Mouse (Mus musculus): ENCODE measurements around the gene Swi5.
A peak's percentile ranks its signal among the peaks of the same experiment; 100 is the strongest.

Gene Swi5

DNA sequence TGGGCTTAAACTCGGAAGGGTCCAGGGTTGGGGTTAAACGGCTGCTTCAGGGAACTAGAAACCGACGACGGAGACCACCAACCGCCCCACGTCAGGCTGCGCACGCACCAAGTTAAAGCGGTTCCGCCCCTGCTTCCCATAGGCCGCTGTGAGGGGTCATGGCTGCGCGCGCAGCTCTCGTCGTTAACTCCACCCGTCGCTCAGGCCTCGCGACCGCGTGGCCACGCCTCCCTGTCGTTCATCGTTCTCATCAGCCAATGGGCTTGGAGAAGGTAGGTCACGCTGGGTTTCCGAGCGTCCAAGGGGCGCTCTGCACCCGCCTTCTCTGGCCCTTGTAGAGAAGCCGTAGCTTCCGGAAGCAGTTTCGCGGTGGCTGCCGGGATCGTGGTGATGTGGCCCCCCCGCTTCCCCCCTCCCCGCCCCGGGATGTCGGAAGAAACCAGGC lies at the start of gene Swi5:
Gene Swi5, minus strand, starts transcription at position 153 of the 445 bp plus-strand sequence.
- DNase-seq (ENCODE audit: low read depth in 1 of 2, low spot score in 2 of 2) = peak; percentile 88

DNA sequence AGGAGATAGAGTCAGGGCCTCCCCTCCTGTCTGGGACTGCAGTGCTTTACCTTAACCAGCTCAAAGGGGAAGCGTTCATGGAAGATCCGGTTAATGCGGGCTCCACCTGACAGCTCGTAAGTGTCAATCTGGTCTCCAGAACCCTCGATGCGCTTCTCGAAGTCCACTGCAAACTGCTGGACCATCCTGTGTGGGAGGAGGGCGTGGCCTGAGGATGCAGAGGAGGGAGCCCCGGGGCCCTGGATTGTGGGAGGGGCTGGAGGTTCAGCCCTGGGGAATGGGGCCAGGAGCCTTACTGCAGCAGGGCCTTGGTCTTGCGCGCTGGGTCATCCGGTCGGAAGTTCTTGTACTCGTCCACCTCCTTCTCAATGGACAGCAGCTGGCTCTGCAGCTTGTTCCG lies 48.0 kb upstream of the Swi5 start:
- no peak for DNase-seq (ENCODE audit: low read depth in 1 of 2, low spot score in 2 of 2)

DNA sequence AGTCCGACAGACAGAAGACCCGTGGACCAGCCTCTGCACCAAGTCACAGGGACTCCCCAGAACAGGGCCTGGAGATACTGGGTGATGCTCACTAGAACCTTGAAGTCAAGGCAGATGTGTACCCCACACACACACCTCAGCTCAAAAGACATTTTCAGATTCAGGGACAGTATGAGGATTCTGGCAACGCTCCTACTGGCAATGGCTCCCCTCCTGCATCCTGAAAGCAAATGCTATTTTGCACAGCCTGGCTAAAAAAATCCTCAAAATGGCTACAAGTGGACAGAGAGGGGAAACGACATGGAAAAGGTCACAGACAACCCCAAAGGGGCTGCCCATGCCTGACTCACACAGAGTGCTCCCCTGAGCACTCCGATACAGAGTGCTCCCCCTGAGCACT lies 44.3 kb upstream of the Swi5 start:
- DNase-seq (ENCODE audit: low read depth in 1 of 2, low spot score in 2 of 2) = no peak

DNA sequence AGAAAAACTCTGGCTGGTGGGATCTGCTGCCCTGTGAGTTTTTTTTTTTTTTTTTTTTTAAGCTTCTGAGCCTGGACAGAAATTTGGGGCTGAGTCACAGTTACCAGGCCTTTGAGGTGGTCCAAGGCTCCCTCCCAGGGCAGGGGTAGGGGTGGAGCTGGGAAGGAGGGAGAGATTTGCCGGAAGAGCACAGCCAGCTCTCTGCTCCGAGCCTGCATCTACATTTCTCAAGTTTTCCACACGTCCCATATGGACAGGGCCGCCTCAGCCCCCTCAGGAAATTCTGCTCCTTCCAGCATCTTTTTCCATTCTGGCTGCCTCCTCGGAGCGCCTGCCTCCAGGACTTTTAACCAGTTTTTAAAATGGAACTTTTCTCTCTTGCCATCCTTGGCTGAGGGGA lies 41.7 kb upstream of the Swi5 start:
- no peak for DNase-seq (ENCODE audit: low read depth in 1 of 2, low spot score in 2 of 2)

DNA sequence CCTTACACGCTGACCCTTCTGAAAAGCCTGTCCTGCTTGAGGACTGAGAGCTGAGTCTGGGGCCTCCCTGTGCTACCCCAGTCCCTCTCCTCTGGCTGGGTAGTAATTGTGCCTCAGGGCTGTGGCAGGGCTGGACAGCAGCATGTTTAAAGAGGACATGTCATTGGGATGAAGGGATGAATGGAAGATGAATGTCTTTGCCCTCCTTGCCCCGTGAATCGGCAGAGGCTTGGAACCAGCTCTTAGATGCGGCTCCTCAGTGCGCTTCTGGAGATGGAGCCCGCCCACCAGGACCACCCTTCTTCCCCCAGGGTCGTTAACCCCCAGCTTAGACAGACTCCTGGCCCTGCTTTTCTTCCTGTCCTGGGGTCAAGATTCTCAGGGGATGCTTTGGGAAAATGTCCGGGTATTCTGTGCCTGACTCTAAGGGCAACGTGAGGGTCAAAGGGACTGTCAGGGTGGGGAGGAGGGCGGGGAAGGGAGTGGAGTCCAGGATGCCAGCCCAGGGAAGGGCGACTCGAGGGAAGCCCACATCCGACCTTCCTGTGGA lies 41.1 kb upstream of the Swi5 start:
- DNase-seq (ENCODE audit: low read depth in 1 of 2, low spot score in 2 of 2) = no peak

DNA sequence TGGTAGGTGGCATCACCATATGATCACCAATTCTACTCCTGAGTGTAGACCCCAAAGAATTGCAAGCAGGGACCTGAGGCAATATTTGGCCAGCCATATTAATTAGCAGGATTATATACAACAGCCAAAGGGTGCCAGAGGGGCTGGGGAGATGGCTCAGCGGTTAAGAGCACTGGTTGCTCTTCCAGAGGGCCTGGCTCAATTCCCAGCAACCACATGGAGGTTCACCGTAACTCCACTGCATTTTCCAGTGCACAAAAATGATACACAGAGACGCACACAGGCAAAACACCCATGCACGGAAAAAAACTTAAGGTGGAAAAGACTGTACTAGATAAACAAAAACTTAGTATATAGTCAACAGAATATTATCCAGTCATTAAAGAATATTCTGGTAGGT lies 39.3 kb upstream of the Swi5 start:
- DNase-seq (ENCODE audit: low read depth in 1 of 2, low spot score in 2 of 2) = no peak

DNA sequence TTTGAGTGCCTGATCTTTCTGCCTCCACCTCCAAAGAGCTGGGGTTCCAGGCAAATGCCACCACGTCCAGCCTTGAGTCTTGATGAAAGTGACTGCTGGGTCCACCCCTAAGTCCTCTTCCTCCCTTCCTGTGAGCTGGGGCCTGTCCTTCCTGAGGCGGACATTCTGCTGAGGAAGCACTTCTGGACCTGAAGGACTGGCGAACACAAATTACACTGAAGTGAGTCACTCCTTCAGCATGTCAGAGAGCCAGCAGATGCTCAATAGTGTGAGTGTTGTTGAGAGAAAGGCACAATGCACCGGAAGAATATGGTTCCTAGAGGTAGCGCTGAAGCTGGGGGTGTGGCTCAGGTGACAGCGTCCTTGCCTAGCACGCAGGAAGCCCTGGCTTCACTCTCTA lies 37.5 kb upstream of the Swi5 start:
- DNase-seq (ENCODE audit: low read depth in 1 of 2, low spot score in 2 of 2) = no peak

DNA sequence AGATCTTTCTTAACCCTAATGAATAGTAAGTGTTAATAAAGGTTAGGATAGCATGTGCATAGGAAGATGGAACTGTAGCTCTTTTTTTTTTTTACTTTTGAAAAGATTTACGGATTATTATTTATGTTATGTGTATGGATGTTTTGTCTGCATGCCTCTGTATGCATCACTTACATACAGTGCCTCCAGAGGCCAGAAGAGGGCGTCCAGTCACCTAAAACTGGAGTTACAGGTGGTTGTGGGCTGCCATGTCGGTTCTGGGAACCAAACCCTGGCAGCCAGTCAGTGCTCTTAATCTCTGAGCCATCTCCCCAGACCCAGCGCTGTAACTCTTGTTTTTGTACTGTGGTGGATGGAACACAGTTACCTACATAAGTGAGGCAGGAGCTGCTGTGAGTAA lies 36.4 kb upstream of the Swi5 start:
- DNase-seq (ENCODE audit: low read depth in 1 of 2, low spot score in 2 of 2) = no peak

DNA sequence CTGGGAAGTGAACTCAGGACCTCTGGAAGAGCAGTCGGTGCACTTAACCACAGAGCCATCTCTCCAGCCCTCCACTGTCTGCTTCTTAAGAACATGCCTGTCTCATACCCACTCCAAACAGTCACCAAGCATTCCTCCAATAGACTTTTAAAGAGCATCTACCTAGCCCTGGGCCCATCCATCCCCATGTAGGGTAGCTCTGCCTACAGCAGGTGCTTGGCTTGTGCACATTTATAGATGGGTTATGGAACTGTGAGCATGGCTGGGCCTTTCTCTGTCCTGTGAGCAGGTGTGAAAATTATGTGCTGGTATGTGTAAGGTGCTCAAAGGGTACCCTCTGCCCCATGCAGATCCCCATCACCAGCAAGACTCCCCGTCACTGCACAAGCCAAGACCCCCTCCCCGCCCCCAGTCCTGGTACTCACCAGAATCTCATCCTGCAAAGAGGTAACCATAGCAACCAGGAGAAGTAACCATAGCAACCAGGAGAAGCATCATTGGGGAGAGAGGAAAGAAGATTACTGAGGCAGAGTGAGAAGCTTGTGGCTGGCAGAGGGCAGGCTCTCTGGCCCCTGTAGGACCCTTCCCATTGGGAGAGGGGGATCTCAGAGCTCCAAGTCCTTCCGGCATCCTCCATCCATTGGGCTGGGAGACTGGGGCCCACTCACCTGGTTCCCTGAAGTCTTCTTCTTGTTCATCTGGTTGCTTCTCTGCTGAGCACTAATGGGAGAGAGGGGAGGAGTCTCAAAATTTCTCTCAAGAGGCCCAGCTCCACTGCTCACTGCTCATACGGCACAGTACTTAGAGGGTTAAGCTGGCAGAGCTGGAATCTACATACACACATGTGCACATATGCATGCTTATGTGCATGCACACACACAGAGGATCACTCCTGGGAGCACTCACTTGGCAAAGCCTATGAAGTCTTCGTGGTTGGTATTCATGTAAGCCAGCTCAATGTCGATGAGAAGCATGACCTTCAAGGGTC lies 35.2 kb upstream of the Swi5 start:
- no peak for DNase-seq (ENCODE audit: low read depth in 1 of 2, low spot score in 2 of 2)

DNA sequence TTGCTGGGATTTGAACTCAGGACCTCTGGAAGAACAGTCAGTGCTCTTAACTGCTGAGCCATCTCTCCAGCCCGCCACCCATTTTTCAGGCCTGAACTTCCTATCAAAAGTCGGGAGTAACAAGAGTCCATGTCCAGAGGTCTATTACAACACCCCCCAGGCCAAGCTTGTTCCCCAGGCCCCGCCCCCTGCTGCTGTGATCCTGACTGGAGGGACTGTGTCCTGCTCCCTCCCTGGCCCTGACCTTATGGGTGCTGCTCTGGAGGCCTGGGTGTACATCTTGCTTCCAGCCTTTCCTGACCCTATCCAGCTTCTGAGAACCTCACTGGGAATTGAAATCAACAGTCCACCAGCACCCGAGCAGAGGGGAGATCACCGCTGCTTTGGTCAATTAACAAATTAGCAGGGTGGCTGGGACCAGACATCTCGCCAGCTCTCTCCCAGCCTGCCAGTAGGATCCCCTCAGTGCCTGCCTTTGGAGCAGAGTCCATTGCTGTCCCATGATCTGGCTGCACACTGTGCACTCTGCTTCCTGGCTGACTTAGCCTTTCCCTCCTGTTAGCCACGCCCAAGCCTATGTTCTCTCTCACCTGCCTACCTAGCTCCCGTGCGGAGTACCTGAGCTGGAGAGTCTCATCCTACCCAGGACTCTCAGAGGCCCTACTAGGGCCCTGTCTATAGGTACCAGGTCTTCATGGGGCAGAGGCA lies 33.9 kb upstream of the Swi5 start:
- DNase-seq (ENCODE audit: low read depth in 1 of 2, low spot score in 2 of 2) = no peak

DNA sequence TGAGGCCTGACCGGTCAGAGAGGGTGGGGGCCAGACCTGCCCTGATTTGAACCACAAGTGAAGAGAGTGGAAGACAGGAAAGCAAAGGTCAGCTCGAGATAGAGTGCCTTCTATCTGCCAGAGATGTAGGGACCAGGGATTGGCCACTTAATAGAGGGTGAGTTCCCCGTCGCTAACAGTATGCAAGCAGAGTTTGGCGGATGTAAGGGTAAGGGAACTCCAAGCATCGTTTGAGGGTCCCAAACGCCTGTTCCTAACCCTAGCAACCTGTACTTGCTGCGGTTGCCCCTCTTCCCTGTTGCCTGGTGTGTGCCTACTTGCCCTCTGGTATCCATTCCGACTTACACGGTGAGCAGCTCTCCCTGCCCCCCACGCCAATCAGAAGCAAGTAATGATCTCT lies 32.8 kb upstream of the Swi5 start:
- no peak for DNase-seq (ENCODE audit: low read depth in 1 of 2, low spot score in 2 of 2)

DNA sequence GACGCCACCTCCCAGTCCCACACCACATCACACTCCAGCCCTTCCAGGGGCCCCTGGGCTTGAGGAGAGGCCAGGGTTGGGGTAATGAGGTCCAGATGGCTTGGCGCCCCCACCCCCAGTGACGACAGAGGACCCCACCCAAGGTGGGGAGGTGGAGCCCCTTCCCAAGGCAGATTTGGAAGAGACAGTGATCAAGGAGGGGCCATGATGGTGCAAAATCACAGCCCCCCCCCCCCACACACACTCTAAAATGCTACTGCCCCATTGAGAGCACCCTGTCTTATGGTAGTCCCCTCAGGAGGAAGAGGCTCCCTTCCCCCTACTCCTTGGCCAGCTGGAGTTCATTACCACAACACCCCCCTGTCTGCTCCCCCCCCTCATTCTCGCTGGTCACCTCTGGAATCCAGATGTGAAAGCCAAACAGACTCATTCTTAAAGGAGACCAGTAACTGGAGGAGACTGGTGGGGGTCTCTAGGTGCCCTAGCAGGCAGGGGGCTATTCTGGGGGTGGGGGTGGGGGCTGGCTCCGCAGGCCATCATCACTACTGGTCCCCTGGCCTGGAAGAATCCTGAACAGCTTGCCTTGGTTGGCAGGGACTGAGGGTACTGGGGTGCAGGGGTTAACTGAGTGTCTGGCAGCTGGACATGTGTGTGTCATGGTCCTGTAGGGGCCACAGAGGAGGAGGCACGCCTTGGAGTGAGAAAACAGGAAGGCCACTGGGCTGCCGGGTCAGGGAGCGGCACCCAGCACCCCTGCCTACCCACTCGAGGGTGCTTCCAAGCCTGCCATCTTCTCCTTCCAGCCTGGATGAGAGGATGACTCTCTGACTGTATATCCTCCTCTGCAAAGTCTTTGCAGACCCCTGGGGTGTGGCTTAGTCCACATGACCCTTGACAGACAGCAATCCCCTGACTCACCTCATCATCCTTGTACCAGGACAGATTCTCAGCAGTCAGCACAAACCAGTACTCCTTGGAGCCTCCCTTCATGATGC lies 32.0 kb upstream of the Swi5 start:
- no peak for DNase-seq (ENCODE audit: low read depth in 1 of 2, low spot score in 2 of 2)

DNA sequence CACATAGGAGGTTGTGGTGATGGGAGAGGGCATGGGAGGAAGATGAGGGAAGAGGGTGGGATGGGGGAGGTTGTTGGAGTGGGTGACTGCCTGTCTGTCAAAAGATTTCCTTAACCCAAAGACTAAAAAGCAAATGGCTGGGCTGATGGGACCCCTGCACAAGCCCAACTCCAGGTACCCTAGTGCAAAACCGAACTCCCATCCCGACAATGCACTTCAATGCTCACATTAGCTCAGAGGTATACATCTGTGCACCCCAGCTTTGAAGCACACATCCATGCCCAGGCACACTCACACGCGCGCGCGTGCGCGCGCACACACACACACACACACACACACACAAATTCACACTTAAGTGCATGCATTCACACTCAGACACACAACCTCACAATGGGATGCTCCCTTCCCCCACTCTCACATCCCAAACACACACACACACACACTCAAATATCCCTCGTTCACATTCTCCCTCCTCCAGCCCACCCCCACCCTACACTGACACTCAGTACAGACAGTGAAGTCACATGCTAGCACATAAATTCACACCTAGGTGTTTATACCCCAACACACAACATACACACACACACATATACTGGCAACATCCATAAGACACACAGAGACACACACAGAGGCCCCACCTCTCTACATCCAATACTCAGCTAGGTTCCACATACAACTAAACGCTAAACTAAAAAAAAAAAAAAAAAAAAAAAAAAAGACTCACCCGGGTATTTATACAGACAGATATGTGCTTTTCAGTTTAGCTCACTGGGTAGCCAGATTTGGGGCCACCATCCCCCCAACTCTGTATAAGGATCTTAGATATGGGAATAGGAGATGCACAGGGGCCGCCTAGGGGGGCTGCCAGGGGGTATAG lies 31.1 kb upstream of the Swi5 start:
- no peak for DNase-seq (ENCODE audit: low read depth in 1 of 2, low spot score in 2 of 2)

DNA sequence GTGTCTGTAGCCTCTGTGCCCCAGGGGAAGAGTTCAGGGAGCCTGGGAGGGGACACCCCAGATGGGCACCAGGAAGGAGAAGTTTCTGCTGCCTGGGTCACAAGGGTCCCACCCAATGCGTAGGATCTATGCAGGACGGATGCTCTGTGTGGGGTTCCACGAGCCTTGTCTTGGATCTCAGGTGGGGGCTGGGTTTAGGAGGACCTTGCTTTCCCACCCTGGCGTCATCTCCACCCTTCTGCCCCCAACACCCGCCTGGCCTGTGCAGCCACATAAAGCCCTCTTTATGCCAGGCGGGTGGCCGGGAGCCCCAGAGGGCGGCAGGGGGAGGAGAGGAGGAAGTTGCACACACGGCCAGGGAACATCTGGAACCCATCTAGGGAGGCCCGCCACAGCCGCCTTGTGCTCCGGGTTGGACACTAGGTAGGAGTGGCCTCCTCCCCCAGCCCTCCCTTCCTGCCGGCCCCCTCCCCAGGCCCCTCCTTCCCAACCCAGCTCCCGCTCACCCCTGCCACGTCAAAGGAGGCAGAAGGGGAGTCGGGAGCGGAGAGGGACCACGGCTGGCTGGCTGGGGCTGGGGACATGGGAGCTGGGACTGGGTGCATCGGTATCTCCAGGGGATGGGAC lies 30.0 kb upstream of the Swi5 start:
- no peak for DNase-seq (ENCODE audit: low read depth in 1 of 2, low spot score in 2 of 2)

DNA sequence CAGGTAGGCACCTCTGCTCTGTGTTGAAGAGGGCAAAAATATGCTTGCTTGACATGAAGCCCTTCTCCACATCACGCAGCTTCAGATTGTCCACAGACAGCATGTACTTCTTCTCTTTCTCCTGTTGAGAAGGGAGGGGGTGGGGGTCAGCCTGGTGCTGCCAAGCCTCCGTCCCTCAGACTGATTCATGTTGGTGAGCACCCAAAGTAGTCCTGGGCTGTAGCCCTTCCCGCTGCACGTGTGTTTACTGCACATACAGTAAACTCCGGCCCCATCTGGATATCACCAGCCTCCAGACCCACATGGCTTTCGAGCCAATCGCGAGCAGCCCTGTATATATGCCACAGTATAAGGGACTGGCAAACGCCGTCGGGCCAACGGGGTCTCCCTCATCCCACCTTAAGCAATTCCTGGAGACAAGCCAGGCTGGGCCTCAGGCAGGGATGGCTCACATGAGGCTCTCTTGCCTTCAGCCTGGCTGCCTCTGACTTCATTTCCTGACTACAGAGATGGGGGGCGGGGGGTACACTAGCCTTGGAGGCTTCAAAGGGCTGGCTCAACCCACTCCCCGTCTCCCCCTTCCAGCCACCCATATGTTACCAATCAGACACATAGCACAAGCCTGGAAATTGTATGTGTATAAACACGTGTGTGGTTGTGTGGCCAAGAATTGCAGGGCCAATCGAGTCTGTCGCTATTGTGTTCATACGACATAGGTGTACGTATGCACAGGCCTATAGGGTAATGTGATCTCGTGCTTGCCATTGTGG lies 29.2 kb upstream of the Swi5 start:
- DNase-seq (ENCODE audit: low read depth in 1 of 2, low spot score in 2 of 2) = no peak

DNA sequence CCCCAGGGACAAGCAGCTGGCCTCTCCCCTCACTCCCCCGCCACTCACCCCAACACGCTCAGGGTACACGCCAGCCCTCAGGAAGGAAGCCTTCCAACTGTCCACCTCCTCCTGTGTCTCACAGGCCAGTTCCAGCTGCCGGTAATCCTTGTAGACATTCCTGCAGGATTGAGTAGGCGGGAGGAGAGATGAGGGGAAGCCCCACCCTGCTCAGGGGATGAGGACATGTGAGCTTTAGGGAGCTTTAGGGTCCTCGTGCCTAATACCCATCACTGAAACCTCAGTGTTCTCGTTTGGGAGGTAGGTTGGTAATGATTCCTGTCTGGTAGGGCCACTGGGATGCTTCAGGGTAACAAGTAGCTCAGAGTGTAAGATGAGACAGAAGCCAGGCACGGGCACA lies 27.9 kb upstream of the Swi5 start:
- DNase-seq (ENCODE audit: low read depth in 1 of 2, low spot score in 2 of 2) = no peak

DNA sequence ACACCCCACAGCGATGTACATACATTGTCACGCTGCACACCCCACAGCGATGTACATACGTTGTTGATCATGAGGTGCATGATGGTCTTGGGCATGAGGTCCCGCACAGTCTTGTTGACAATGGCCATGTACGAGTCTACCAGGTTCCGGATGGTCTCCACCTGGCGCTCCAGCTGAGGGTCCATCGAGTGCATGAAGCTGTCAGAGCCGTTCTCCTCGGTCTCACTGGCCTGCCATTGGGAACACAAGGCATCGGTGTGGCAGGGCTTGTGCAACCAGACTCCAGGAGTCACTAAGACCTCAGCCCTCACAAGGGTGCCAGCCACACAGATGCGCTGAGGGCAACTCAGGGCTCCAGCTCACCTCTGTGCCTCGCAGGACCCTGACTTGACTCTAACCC lies 27.0 kb upstream of the Swi5 start:
- no peak for DNase-seq (ENCODE audit: low read depth in 1 of 2, low spot score in 2 of 2)

DNA sequence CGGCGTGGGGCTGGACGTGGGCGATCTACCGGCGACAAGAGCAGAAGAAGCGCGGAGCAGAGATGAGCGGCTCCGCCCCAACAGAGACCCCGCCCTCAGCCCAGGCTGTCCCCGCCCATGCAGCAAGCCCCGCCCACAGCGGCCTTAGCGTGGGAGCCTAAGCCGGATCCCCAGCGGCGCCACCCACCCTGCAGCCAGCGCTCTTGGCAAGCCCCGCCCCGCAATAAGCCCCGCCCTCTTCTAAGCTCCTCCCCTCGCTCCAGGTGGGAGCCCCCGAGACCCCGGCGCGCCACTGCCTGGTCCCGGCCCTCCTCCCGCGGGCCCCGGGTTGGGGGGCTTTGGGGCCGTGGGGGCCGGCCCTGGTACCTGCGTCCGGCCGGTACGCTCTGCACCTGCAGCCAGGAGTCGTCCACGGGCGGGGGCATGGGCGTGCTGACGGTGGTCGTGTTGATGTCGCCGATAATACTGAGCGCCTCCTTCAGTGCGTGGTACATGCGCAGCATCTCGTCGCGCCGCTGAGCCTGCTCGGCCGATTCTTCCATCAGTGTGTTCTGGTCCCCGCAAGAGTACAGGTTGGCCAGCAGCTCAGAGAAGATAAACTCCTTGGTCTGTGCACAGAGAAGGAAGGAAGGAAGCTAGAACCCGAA lies 24.6 kb upstream of the Swi5 start:
- peak in 1 of 2 experiments; percentile 54 for DNase-seq (ENCODE audit: low read depth in 1 of 2, low spot score in 2 of 2)
